Mouse (Mus musculus) ES-Bruce4 (cell line): ENCODE results near the gene Card11.

Source experiments
- CTCF ChIP-seq: IDR thresholded peaks from one replicate; pipeline ENCODE4 v1.8.1; 2011; ENCODE audit warnings: low read depth, low read length
- EP300 ChIP-seq: IDR thresholded peaks from 2 replicates; pipeline ENCODE4 v1.6.1; 2011; ENCODE audit warnings: low read depth, low read length; ENCODE audit not compliant: insufficient read depth
- POLR2A ChIP-seq: IDR thresholded peaks from one replicate; pipeline ENCODE4 v1.8.1; 2011; ENCODE audit warnings: low read length; ENCODE audit not compliant: insufficient read depth

GRCm38 (mm10) chr5:140918519-140918918 lies 81.9 kb downstream of the Card11 start:
- TF ChIP-seq CTCF (no peak), POLR2A (no peak), EP300 (no peak)
